Mouse (Mus musculus): Measurements from ENCODE around the gene Mpp4.

DNA sequence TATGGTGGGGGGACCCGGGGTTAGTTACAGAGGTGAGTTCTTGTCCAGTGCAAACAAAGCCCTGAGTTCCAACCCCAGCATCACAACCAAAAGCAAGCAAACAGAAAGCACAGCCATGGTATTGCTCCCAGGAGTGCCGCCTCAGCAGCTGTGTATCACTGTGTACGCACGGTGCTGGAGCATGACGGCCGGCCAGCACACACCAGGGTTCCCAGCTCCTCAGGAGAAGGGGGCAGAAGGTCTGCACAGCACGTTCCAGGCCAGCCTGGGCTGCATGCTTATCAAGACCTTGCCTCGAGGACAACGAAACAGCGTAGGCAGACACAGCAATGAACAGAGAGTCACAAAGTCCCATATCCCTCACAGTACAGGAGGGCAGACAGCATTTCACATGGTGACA is 39.2 kb upstream of the Mpp4 start:
- no peak for TF ChIP-seq CTCF (IDR thresholded peaks at IDR 0.05; ENCODE audit: low read depth)
- no peak for TF ChIP-seq EP300 (IDR thresholded peaks at IDR 0.05; ENCODE audit: low read depth)
